Mouse (Mus musculus): ENCODE data around the gene Olfr482. TPM values are rescaled to one million over a fixed set of nuclear protein-coding genes. Genes with fewer than 3 reads are reported as not detected.

Olfr482 gene
- 1 to 10 TPM; 2.1 TPM for total RNA-seq (2021)
- long read RNA-seq, result 0 reads

DNA sequence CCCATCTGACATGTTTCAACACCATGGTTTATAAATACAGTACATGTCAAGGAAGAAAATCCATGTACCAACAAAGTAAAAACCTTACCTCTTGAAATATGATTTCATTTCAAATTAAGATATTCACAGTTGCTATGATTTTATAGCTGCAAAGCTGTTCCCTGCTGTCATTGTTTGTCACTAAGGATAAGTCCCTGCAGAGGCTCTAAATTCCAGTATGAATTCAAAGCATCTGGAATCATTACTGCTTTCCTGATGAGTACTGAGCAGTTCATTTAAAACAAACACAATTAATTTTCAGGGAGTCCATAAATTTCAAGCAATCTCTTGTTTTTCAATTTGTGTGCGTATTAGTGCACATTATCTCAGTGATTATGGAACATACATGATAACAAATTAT is at the start of gene Olfr482:
Gene Olfr482 (minus strand): TSS at position 101 of the 400 bp plus-strand sequence.
- DNase-seq (ENCODE audit: low spot score in 2 of 2), result no peak

DNA sequence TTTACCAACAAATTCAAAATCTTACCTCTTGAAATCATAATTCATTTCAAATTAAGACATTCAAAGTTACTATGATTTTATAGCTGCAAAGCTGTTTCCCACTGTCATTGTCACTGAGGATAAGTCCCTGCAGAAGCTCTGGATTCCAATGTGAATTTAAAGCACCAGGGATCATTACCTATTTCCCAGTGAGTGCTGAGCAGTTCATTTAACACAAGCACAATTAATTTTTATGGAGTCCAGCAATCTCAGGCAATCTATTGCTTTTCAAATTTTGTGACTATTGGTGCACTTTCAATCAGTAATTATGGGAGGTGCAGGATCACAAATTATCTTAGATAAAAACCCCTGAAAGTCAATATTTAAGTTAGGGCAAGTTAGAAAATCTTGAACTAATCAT is 30.0 kb upstream of the Olfr482 start, which contains the start of gene Olfr484:
Gene Olfr484 (minus strand): TSS at position 101 of the 400 bp plus-strand sequence.
- no peak for DNase-seq (ENCODE audit: low spot score in 2 of 2)

DNA sequence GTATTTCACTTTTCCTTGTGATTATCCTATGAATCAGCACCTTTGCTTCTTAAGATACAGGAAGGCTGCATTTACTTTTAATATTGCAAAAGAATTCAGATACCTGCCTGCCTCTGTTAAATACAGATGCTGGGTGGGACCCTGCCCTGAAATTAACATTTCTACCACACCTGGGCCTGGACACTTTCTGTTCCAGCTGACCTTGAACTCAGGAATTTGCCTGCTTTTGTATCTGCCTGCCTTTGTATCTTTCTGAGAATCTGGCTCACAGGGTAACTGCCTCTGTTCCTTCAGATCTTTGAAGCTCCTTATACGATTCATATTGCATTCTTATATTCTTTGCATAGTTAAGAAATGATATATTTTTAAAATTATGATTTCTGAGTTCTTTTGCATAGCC is 24.0 kb upstream of the Olfr482 start:
- no peak for DNase-seq (ENCODE audit: low spot score in 2 of 2)

DNA sequence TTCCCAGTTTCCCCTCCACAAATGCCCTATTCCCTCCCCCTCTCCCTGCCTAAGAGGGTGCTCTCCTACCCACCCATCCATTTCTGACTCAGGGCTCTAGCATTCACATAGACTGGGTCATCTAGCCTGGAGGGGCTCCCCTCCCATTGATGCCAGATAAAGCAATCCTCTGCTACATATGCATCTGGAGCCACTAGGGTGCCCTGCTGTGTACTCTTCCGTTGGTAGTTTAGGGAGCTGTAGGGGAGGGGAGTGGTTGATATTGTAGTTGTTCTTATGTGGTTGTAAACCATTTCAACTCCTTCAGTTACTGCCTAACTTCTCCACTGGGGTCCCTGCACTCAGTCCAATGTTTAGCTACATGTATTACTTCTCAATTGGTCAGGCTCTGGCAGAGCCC is 23.3 kb upstream of the Olfr482 start:
- DNase-seq (ENCODE audit: low spot score in 2 of 2), result no peak

DNA sequence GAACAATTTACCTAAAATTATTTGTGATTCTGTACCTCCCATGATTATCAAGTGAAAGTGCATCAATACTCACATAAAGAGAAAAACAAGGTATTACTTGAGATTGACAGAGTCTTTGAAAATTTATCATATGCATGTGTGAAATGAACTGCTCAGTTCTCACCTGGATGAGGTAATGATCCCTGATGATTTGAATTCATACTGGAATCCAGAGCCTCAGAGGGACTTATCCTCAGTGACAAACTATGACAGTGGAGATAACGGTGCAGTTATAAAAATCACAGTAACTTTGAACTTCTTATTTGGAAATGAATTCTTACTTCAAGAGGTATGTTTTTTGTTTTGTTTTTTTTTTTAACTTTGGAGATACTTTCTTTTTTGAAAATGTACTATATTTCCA is 3.2 kb upstream of the Olfr482 start, which contains the start of gene Olfr483:
Gene Olfr483 (plus strand): TSS at position 301 of the 400 bp plus-strand sequence.
- DNase-seq (ENCODE audit: low spot score in 2 of 2), result no peak

DNA sequence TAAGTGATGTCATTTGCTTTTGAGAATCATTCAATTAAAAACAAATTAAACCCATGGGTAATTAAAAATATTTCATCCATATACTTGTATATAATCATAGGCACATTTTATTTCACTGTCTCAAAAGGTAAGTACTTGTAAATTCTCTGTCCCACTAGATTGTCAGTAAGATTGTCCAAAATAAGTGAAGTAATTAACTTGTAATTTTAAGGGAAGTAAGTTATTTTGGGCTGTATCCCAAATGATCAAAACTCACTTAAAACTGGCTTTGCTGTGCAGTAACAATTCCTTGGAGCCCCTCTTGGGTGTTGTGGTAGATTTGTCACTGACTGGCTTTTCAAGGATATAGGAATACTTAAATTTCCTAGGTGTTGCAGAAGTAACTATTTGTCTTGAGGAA is 17.8 kb downstream of the Olfr482 start, which contains the start of gene Olfr481:
Gene Olfr481 (plus strand): TSS at position 301 of the 400 bp plus-strand sequence.
- no peak for DNase-seq (ENCODE audit: low spot score in 2 of 2)

DNA sequence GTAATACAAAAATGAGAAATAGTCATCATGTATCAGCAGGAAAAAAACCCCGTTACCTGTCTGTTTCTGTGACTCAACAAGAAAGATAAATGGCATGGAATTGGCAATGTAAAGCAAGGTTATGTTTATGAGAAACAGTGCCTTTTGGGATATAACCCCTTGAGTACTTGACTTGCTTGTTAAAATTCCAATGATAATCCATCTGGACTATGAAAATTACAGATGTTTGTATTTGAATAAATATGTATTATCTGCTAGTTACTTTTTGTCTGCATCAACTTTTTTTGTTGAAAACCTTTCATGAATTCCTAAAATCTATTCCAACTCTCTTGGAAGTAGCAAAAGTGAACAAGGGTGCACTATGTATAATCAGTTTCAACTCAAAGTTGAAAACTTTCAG is 30.1 kb downstream of the Olfr482 start, which contains the start of gene Olfr480:
Gene Olfr480 (minus strand): TSS at position 101 of the 400 bp plus-strand sequence.
- no peak for DNase-seq (ENCODE audit: low spot score in 2 of 2)

DNA sequence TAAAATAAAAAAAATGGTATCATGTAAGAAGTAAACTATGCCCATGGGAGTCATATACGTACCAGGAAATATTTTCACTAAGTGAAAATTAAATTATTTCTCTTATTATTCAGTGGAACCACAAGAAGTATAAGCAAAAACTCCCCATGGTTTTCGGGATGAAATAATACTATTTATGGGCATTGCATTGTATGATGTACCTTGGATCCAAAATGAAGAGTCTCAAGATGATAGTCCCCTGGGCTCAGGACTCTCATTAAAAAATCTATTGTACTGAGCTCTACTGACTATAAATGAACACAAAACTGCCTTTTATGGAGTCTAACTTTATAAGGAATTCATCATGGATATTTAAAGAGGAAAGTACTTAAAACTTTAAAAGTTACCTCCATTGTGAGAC is 47.0 kb downstream of the Olfr482 start, which contains the start of gene Olfr479:
Gene Olfr479 (plus strand): TSS at position 301 of the 400 bp plus-strand sequence.
- DNase-seq (ENCODE audit: low spot score in 2 of 2), result no peak

Other genes starting within 250 kb of the Olfr482 start
- not detected for gene Olfr472, start 199.7 kb downstream of the Olfr482 start, total RNA-seq (2021)
- gene Olfr473, start 167.1 kb downstream of the Olfr482 start, total RNA-seq (2021), result not detected
- not detected for gene Olfr474, start 142.9 kb downstream of the Olfr482 start, total RNA-seq (2021)
- not detected for gene Olfr476, start 132.8 kb downstream of the Olfr482 start, total RNA-seq (2021)
- gene Olfr477, start 110.9 kb downstream of the Olfr482 start, total RNA-seq (2021), result not detected
- gene Olfr478, start 63.6 kb downstream of the Olfr482 start, total RNA-seq (2021), result not detected
- not detected for gene Olfr479, start 46.9 kb downstream of the Olfr482 start, total RNA-seq (2021)
- gene Olfr480, start 30.2 kb downstream of the Olfr482 start, total RNA-seq (2021), result not detected
- gene Olfr481, start 17.7 kb downstream of the Olfr482 start, total RNA-seq (2021), result not detected
- not detected for gene Olfr483, start 3.3 kb upstream of the Olfr482 start, total RNA-seq (2021)
- not detected for gene Olfr484, start 29.9 kb upstream of the Olfr482 start, total RNA-seq (2021)
- gene Olfr485, start 62.3 kb upstream of the Olfr482 start, total RNA-seq (2021), result not detected
- not detected for gene Olfr486, start 75.2 kb upstream of the Olfr482 start, total RNA-seq (2021)
- gene Olfr487, start 117.0 kb upstream of the Olfr482 start, total RNA-seq (2021), result not detected
- not detected for gene Olfr488, start 160.8 kb upstream of the Olfr482 start, total RNA-seq (2021)
- not detected for gene Olfr490, start 191.3 kb upstream of the Olfr482 start, total RNA-seq (2021)
- gene Olfr491, start 215.9 kb upstream of the Olfr482 start, total RNA-seq (2021), result not detected
- gene Olfr492, start 226.1 kb upstream of the Olfr482 start, total RNA-seq (2021), result not detected
- gene Olfr493, start 249.4 kb upstream of the Olfr482 start, total RNA-seq (2021), result not detected

Measured in layer of hippocampus, adult 18-20 months (tissue).